Mouse (Mus musculus) left cerebral cortex, postnatal 4 days (tissue): Measurements from ENCODE around the gene Rnd2. TPM values are rescaled to one million over a fixed set of nuclear protein-coding genes. Genes with fewer than 3 reads are reported as not detected.
"Not testable (repeated sequence)": the region's sequence is repeated elsewhere in the genome, so short reads cannot be mapped to it uniquely, and the experiment has no call there.

Experiments
- DNase-seq: peaks from one replicate; pipeline ENCODE4 v3.0.0-alpha.2; 2022
- intact Hi-C: fragments of 180-260 bp; cut with DNase I; formaldehyde crosslinking; loops from one replicate; pipeline ENCODE4 v1.15.1; 2025
- total RNA-seq, 2 experiments: library from RNA; stranded (reverse); gene quantifications; 2 replicates each; pipeline ENCODE4 v1.2.3; 2021

Rnd2 gene
- total RNA-seq, 2 experiments from 2014 or later = 70.3 to 72.3 TPM

- intact Hi-C loops = no loop called here
- no peak for DNase-seq
Observed at GRCm38 (mm10) chr11:101446319-101446718, 18.5 kb upstream of the Rnd2 start.

GRCm38 (mm10) chr11:101446860-101447259 lies 17.9 kb upstream of the Rnd2 start:
- intact Hi-C loops, DNase-seq: not testable (repeated sequence)

GRCm38 (mm10) chr11:101447786-101448185 lies 17.0 kb upstream of the Rnd2 start:
- intact Hi-C loops = no loop called here
- DNase-seq = no peak

- DNase-seq = no peak
- intact Hi-C loops = no loop called here
Observed at GRCm38 (mm10) chr11:101448274-101448746, 16.5 kb upstream of the Rnd2 start, which contains the start of gene Ifi35. Gene Ifi35, plus strand, starts transcription at chr11:101448407.

- no peak for DNase-seq
- intact Hi-C loops = no loop called here
Observed at GRCm38 (mm10) chr11:101448899-101449298, 15.9 kb upstream of the Rnd2 start.

- intact Hi-C loops, DNase-seq: not testable (repeated sequence)
Observed at GRCm38 (mm10) chr11:101449596-101449995, 15.2 kb upstream of the Rnd2 start.

- no peak for DNase-seq
- intact Hi-C loops = no loop called here
Observed at GRCm38 (mm10) chr11:101450394-101450793, 14.4 kb upstream of the Rnd2 start.

- intact Hi-C loops = no loop called here
- DNase-seq = no peak
Observed at GRCm38 (mm10) chr11:101451536-101451935, 13.3 kb upstream of the Rnd2 start.

GRCm38 (mm10) chr11:101452093-101452774 lies 12.6 kb upstream of the Rnd2 start:
- DNase-seq = no peak

GRCm38 (mm10) chr11:101454702-101455101 lies 10.1 kb upstream of the Rnd2 start:
- intact Hi-C loops = no loop called here
- DNase-seq = no peak

More at GRCm38 (mm10) chr11:101452093-101452774, 12.6 kb upstream of the Rnd2 start:
- intact Hi-C loops = no loop called here

- no peak for DNase-seq
- intact Hi-C loops = no loop called here
Observed at GRCm38 (mm10) chr11:101455627-101456026, 9.2 kb upstream of the Rnd2 start.

GRCm38 (mm10) chr11:101457631-101458030 lies 7.2 kb upstream of the Rnd2 start:
- DNase-seq = no peak
- intact Hi-C loops = no loop called here

- intact Hi-C loops = no loop called here
- DNase-seq = no peak
Observed at GRCm38 (mm10) chr11:101458217-101458616, 6.6 kb upstream of the Rnd2 start.

GRCm38 (mm10) chr11:101459716-101460115 lies 5.1 kb upstream of the Rnd2 start:
- intact Hi-C loops = no loop called here
- DNase-seq = no peak

- intact Hi-C loops = no loop called here
- no peak for DNase-seq
Observed at GRCm38 (mm10) chr11:101460321-101460720, 4.5 kb upstream of the Rnd2 start.

GRCm38 (mm10) chr11:101462141-101462540 lies 2.7 kb upstream of the Rnd2 start:
- DNase-seq = no peak
- intact Hi-C loops = no loop called here

- intact Hi-C loops = no loop called here
- DNase-seq = peak; percentile 37
Observed at GRCm38 (mm10) chr11:101462583-101463440, 2.0 kb upstream of the Rnd2 start.

- peak; percentile 69 for DNase-seq
- intact Hi-C loops = loop anchor here (5.0 kb wide), 1 partner anchor 82 kb away; no protein-coding TSS in a partner anchor
Observed at GRCm38 (mm10) chr11:101465101-101465868, 486 bp downstream of the Rnd2 start.

- peak; percentile 82 for DNase-seq
- intact Hi-C loops = loop anchor here (5.0 kb wide), 1 partner anchor 81 kb away; no protein-coding TSS in a partner anchor
Observed at GRCm38 (mm10) chr11:101465869-101466551, 1.2 kb downstream of the Rnd2 start, which contains the start of gene Vat1. Gene Vat1, minus strand, starts transcription at chr11:101466230.

GRCm38 (mm10) chr11:101466552-101466950 lies 1.8 kb downstream of the Rnd2 start:
- intact Hi-C loops = loop anchor here (5.0 kb wide), 1 partner anchor 81 kb away; no protein-coding TSS in a partner anchor
- not testable (repeated sequence) for DNase-seq
